Mouse (Mus musculus): ENCODE results near the gene Gm6685. TPM values are rescaled to one million over a fixed set of nuclear protein-coding genes. Genes with fewer than 3 reads are reported as not detected.
A peak's percentile ranks its signal among the peaks of the same experiment; 100 is the strongest.
"Not testable (repeated sequence)": the region's sequence is repeated elsewhere in the genome, so short reads cannot be mapped to it uniquely, and the experiment has no call there.

Gene Gm6685
- not detected in 2 replicates for polyA plus RNA-seq (2015; fragmentation: Nextera tagmentation; extraction: Ambion mirVana)

- not testable (repeated sequence) for H3K27ac ChIP-seq (replicated peaks); H3K4me3 ChIP-seq; H3K27me3 ChIP-seq; H3K9ac ChIP-seq; ATAC-seq (ENCODE audit: low read depth); H3K36me3 ChIP-seq; H3K9me3 ChIP-seq; H3K4me2 ChIP-seq; H3K4me1 ChIP-seq (replicated peaks)
- 95% methylated on average over 45 of the region's 45 CpGs for WGBS
Observed at GRCm38 (mm10) chr11:28339224-28340150, at the start of gene Gm6685. TSS of gene Gm6685 (minus strand) at chr11:28339867.

- Histone ChIP-seq H3K27me3 (no peaks in the 10 kb centered on the region), H3K4me2 (no peak overlapping the region), H3K36me3 (no peaks in the 10 kb centered on the region), H3K4me3 (no peak overlapping the region), H3K9ac (no peak overlapping the region), H3K27ac (replicated peaks) (no peak overlapping the region), H3K4me1 (replicated peaks) (no peaks in the 10 kb centered on the region), H3K9me3 (no peaks in the 10 kb centered on the region)
- no peak for ATAC-seq (ENCODE audit: low read depth)
Observed at GRCm38 (mm10) chr11:28375891-28376290, 36.2 kb upstream of the Gm6685 start.

GRCm38 (mm10) chr11:28374636-28375035 is 35.0 kb upstream of the Gm6685 start:
- Histone ChIP-seq H3K27me3 (no peaks in the 10 kb centered on the region), H3K4me3 (no peak overlapping the region), H3K36me3 (no peaks in the 10 kb centered on the region), H3K4me2 (no peak overlapping the region), H3K9ac (no peak overlapping the region), H3K27ac (replicated peaks) (no peak overlapping the region), H3K4me1 (replicated peaks) (no peaks in the 10 kb centered on the region), H3K9me3 (no peaks in the 10 kb centered on the region)
- ATAC-seq (ENCODE audit: low read depth): no peak

GRCm38 (mm10) chr11:28371381-28371780 is 31.7 kb upstream of the Gm6685 start:
- H3K9ac ChIP-seq; H3K36me3 ChIP-seq; H3K4me3 ChIP-seq; ATAC-seq (ENCODE audit: low read depth); H3K4me1 ChIP-seq (replicated peaks); H3K4me2 ChIP-seq; H3K27me3 ChIP-seq; H3K27ac ChIP-seq (replicated peaks); H3K9me3 ChIP-seq: not testable (repeated sequence)
- WGBS: 73% methylated on average over 5 of the region's 5 CpGs

GRCm38 (mm10) chr11:28365929-28366244 is 26.2 kb upstream of the Gm6685 start:
- peak; percentile 52 for ATAC-seq (ENCODE audit: low read depth)
- Histone ChIP-seq H3K27me3 (peaks cover 4% of the 10 kb centered on the region; the same call in 1 of the 2 replicates), H3K4me1 (replicated peaks) (peaks cover 13% of the 10 kb centered on the region), H3K36me3 (no peaks in the 10 kb centered on the region), H3K9ac (peak overlapping the region; percentile 71), H3K27ac (replicated peaks) (peak overlapping the region; percentile 77), H3K4me2 (peak overlapping the region; percentile 60), H3K4me3 (peak overlapping the region; percentile 40), H3K9me3 (no peaks in the 10 kb centered on the region)
- 48% methylated on average over 2 of the region's 2 CpGs for WGBS

GRCm38 (mm10) chr11:28365209-28365928 is 25.7 kb upstream of the Gm6685 start:
- Histone ChIP-seq H3K4me1 (replicated peaks) (peaks cover 13% of the 10 kb centered on the region), H3K9ac (peak overlapping the region; percentile 71), H3K4me3 (peak overlapping the region; percentile 40), H3K27me3 (peaks cover 4% of the 10 kb centered on the region; the same call in 1 of the 2 replicates), H3K36me3 (no peaks in the 10 kb centered on the region), H3K4me2 (peak overlapping the region; percentile 60), H3K9me3 (no peaks in the 10 kb centered on the region), H3K27ac (replicated peaks) (peak overlapping the region; percentile 77)
- ATAC-seq (ENCODE audit: low read depth): peak; percentile 94
- 7% methylated on average over 26 of the region's 26 CpGs for WGBS

GRCm38 (mm10) chr11:28343465-28343864 is 3.8 kb upstream of the Gm6685 start:
- WGBS: 90% methylated on average over 2 of the region's 2 CpGs
- Histone ChIP-seq H3K36me3 (no peaks in the 10 kb centered on the region), H3K9ac (no peak overlapping the region), H3K27me3 (no peaks in the 10 kb centered on the region), H3K4me3 (no peak overlapping the region), H3K4me2 (no peak overlapping the region), H3K9me3 (no peaks in the 10 kb centered on the region), H3K4me1 (replicated peaks) (no peaks in the 10 kb centered on the region), H3K27ac (replicated peaks) (no peak overlapping the region)
- ATAC-seq (ENCODE audit: low read depth): no peak

GRCm38 (mm10) chr11:28341887-28342286 is 2.2 kb upstream of the Gm6685 start:
- Histone ChIP-seq H3K36me3 (no peaks in the 10 kb centered on the region), H3K27ac (replicated peaks) (no peak overlapping the region), H3K4me1 (replicated peaks) (no peaks in the 10 kb centered on the region), H3K4me2 (no peak overlapping the region), H3K27me3 (no peaks in the 10 kb centered on the region), H3K4me3 (no peak overlapping the region), H3K9me3 (no peaks in the 10 kb centered on the region), H3K9ac (no peak overlapping the region)
- WGBS: 73% methylated on average over 5 of the region's 5 CpGs
- no peak for ATAC-seq (ENCODE audit: low read depth)

GRCm38 (mm10) chr11:28327878-28328277 is 11.8 kb downstream of the Gm6685 start:
- no peak overlapping the region for H3K4me2 ChIP-seq
- no peaks in the 10 kb centered on the region for H3K36me3 ChIP-seq
- 77% methylated on average over 1 of the region's 1 CpGs for WGBS
- no peaks in the 10 kb centered on the region; the same call in 1 of the 2 replicates for H3K9me3 ChIP-seq
- H3K4me1 ChIP-seq (replicated peaks): no peaks in the 10 kb centered on the region
- H3K27me3 ChIP-seq: no peaks in the 10 kb centered on the region
- H3K4me3 ChIP-seq: no peak overlapping the region
- no peak for ATAC-seq (ENCODE audit: low read depth)
- no peak overlapping the region for H3K27ac ChIP-seq (replicated peaks)
- H3K9ac ChIP-seq: no peak overlapping the region

GRCm38 (mm10) chr11:28313396-28313795 is 26.3 kb downstream of the Gm6685 start:
- Histone ChIP-seq H3K9ac (no peak overlapping the region), H3K27ac (replicated peaks) (no peak overlapping the region), H3K4me2 (no peak overlapping the region), H3K36me3 (no peaks in the 10 kb centered on the region), H3K27me3 (no peaks in the 10 kb centered on the region), H3K9me3 (no peaks in the 10 kb centered on the region), H3K4me1 (replicated peaks) (no peaks in the 10 kb centered on the region), H3K4me3 (no peak overlapping the region)
- 78% methylated on average over 1 of the region's 1 CpGs for WGBS
- no peak for ATAC-seq (ENCODE audit: low read depth)

- Histone ChIP-seq H3K4me2 (no peak overlapping the region), H3K27me3 (no peaks in the 10 kb centered on the region), H3K36me3 (no peaks in the 10 kb centered on the region), H3K9ac (no peak overlapping the region), H3K4me3 (no peak overlapping the region), H3K27ac (replicated peaks) (no peak overlapping the region), H3K4me1 (replicated peaks) (no peaks in the 10 kb centered on the region), H3K9me3 (no peaks in the 10 kb centered on the region)
- 90% methylated on average over 1 of the region's 1 CpGs for WGBS
- ATAC-seq (ENCODE audit: low read depth): no peak
Observed at GRCm38 (mm10) chr11:28307723-28308122, 31.9 kb downstream of the Gm6685 start.

GRCm38 (mm10) chr11:28290440-28290839 is 49.2 kb downstream of the Gm6685 start:
- WGBS: 67% methylated on average over 1 of the region's 1 CpGs
- ATAC-seq (ENCODE audit: low read depth): no peak

More at GRCm38 (mm10) chr11:28290440-28290839, 49.2 kb downstream of the Gm6685 start:
- Histone ChIP-seq H3K9ac (no peak overlapping the region), H3K27me3 (no peaks in the 10 kb centered on the region), H3K36me3 (no peaks in the 10 kb centered on the region), H3K4me1 (replicated peaks) (no peaks in the 10 kb centered on the region), H3K4me2 (no peak overlapping the region), H3K4me3 (no peak overlapping the region), H3K9me3 (0 out of 2 replicates have a peak, but pooled peaks cover 3% of the 10 kb centered on the region), H3K27ac (replicated peaks) (no peak overlapping the region)
